Mouse (Mus musculus) midbrain, embryonic 14.5 days (tissue): ENCODE data around the gene Kcnn1. TPM values are rescaled to one million over a fixed set of nuclear protein-coding genes. Genes with fewer than 3 reads are reported as not detected.

Source experiments
- ATAC-seq: fragments of 200-750 bp; cut with Nextera tagmentation; 2 replicates; pipeline ENCODE4 v1.8.0; 2017; ENCODE audit warnings: moderate number of reproducible peaks, moderate library complexity; ENCODE audit not compliant: low FRiP score, low TSS enrichment
- DNase-seq: peaks from one replicate; pipeline ENCODE4 v3.0.0-alpha.2; 2015
- H3K27ac ChIP-seq: fragments of 300-500 bp; sonication (generic); replicated peaks from 2 replicates; pipeline ENCODE4 v1.5.1; 2014; ENCODE audit warnings: mild to moderate bottlenecking, low read depth, low read length, moderate library complexity
- H3K27me3 ChIP-seq: fragments of 300-500 bp; sonication (generic); 2 replicates; pipeline ENCODE4 v1.6.1; 2014; ENCODE audit warnings: low read length, control low read depth, mixed read lengths; ENCODE audit not compliant: control insufficient read depth, insufficient read depth
- H3K36me3 ChIP-seq: fragments of 300-500 bp; sonication (generic); 2 replicates; pipeline ENCODE4 v1.6.1; 2014; ENCODE audit warnings: low read length, control low read depth; ENCODE audit not compliant: control insufficient read depth, insufficient read depth
- H3K4me1 ChIP-seq: fragments of 300-500 bp; sonication (generic); 2 replicates; pipeline ENCODE4 v1.6.1; 2014; ENCODE audit warnings: mild to moderate bottlenecking, antibody characterized with exemption, low read length, control low read depth; ENCODE audit not compliant: control insufficient read depth, insufficient read depth
- H3K4me2 ChIP-seq: fragments of 300-500 bp; sonication (generic); 2 replicates; pipeline ENCODE4 v1.6.1; 2014; ENCODE audit warnings: mild to moderate bottlenecking, low read length, moderate library complexity
- H3K4me3 ChIP-seq: fragments of 300-500 bp; sonication (generic); replicated peaks from 2 replicates; pipeline ENCODE4 v1.5.1; 2014; ENCODE audit warnings: low read depth, low read length
- H3K9ac ChIP-seq: fragments of 300-500 bp; sonication (generic); replicated peaks from 2 replicates; pipeline ENCODE4 v1.6.1; 2014; ENCODE audit warnings: mild to moderate bottlenecking, low read length, moderate library complexity
- H3K9me3 ChIP-seq: fragments of 300-500 bp; sonication (generic); 2 replicates; pipeline ENCODE4 v1.6.1; 2016; ENCODE audit warnings: low read length, control low read depth, mixed read lengths; ENCODE audit not compliant: control insufficient read depth
- WGBS: fragments of 180-500 bp; shearing (Covaris S2); extraction: QIAGEN DNeasy Blood & Tissue Kit; methylation state at CpG from one replicate; pipeline ENCODE4 v1.1.7; 2014; 5-methylcytosine and 5-hydroxymethylcytosine counted together
- polyA plus RNA-seq: library from polyadenylated mRNA; unstranded; fragments of >200 nt; fragmentation: Nextera tagmentation; extraction: Ambion mirVana; gene quantifications from 2 replicates; pipeline ENCODE4 v1.2.1, GENCODE M21; 2014

Gene Kcnn1
- polyA plus RNA-seq, 1 experiment from 2014 or later: 16.0 TPM

GRCm38 (mm10) chr8:70887669-70888068 is 24.6 kb upstream of the Kcnn1 start:
- peak; percentile 22 for DNase-seq

GRCm38 (mm10) chr8:70885612-70886011 is 22.6 kb upstream of the Kcnn1 start:
- ATAC-seq: no peak
- WGBS: 20% methylated on average over 12 of the region's 12 CpGs
- Histone ChIP-seq H3K4me1 (no peaks in the 10 kb centered on the region), H3K27ac (no peak overlapping the region), H3K4me2 (no peak overlapping the region), H3K9me3 (no peaks in the 10 kb centered on the region), H3K4me3 (no peak overlapping the region), H3K36me3 (no peaks in the 10 kb centered on the region), H3K9ac (no peak overlapping the region), H3K27me3 (peaks cover 2% of the 10 kb centered on the region)
- DNase-seq: no peak

More at GRCm38 (mm10) chr8:70887669-70888068, 24.6 kb upstream of the Kcnn1 start:
- Histone ChIP-seq H3K9ac (0 out of 2 replicates have a peak overlapping the region, but pooled peaks have one; percentile 6), H3K9me3 (no peaks in the 10 kb centered on the region), H3K27ac (no peak overlapping the region), H3K4me3 (no peak overlapping the region), H3K36me3 (no peaks in the 10 kb centered on the region), H3K27me3 (peaks cover 22% of the 10 kb centered on the region), H3K4me2 (peak overlapping the region; percentile 22; the same call in 1 of the 2 replicates), H3K4me1 (peaks cover 3% of the 10 kb centered on the region; the same call in 1 of the 2 replicates)
- WGBS: 5% methylated on average over 18 of the region's 18 CpGs
- ATAC-seq: 0 out of 2 replicates have a peak, but pooled peaks have one; percentile 21

- no peaks in the 10 kb centered on the region for H3K4me1 ChIP-seq
These were observed 21.6 kb upstream of the Kcnn1 start for GRCm38 (mm10) chr8:70884683-70885082.

GRCm38 (mm10) chr8:70884186-70884585 is 21.1 kb upstream of the Kcnn1 start:
- Histone ChIP-seq H3K4me1 (no peaks in the 10 kb centered on the region), H3K9me3 (no peaks in the 10 kb centered on the region), H3K9ac (no peak overlapping the region), H3K27me3 (no peaks in the 10 kb centered on the region; the same call in 1 of the 2 replicates), H3K27ac (no peak overlapping the region), H3K4me3 (no peak overlapping the region), H3K36me3 (no peaks in the 10 kb centered on the region), H3K4me2 (no peak overlapping the region)
- no peak for DNase-seq
- no peak for ATAC-seq
- WGBS: 86% methylated on average over 4 of the region's 4 CpGs

More at GRCm38 (mm10) chr8:70884683-70885082, 21.6 kb upstream of the Kcnn1 start:
- DNase-seq (no peak), ATAC-seq (no peak)
- Histone ChIP-seq H3K9me3 (no peaks in the 10 kb centered on the region), H3K27ac (no peak overlapping the region), H3K9ac (no peak overlapping the region), H3K27me3 (no peaks in the 10 kb centered on the region; the same call in 1 of the 2 replicates), H3K4me2 (no peak overlapping the region), H3K36me3 (no peaks in the 10 kb centered on the region), H3K4me3 (no peak overlapping the region)
- WGBS: 90% methylated on average over 10 of the region's 10 CpGs

GRCm38 (mm10) chr8:70880546-70880945 is 17.5 kb upstream of the Kcnn1 start:
- DNase-seq (no peak), ATAC-seq (no peak)
- no peaks in the 10 kb centered on the region for H3K27me3 ChIP-seq
- no peaks in the 10 kb centered on the region for H3K36me3 ChIP-seq
- WGBS: 30% methylated on average over 11 of the region's 11 CpGs
- no peak overlapping the region for H3K4me2 ChIP-seq
- H3K4me1 ChIP-seq: no peaks in the 10 kb centered on the region
- no peak overlapping the region for H3K9ac ChIP-seq
- H3K27ac ChIP-seq: no peak overlapping the region
- no peaks in the 10 kb centered on the region for H3K9me3 ChIP-seq
- H3K4me3 ChIP-seq: no peak overlapping the region

- ATAC-seq: 0 out of 2 replicates have a peak, but pooled peaks have one; percentile 12
These were observed 17.1 kb upstream of the Kcnn1 start for GRCm38 (mm10) chr8:70880126-70880525.

GRCm38 (mm10) chr8:70879500-70879899 is 16.4 kb upstream of the Kcnn1 start:
- Histone ChIP-seq H3K4me2 (no peak overlapping the region), H3K36me3 (no peaks in the 10 kb centered on the region), H3K4me1 (no peaks in the 10 kb centered on the region), H3K27me3 (no peaks in the 10 kb centered on the region), H3K9me3 (no peaks in the 10 kb centered on the region), H3K27ac (no peak overlapping the region), H3K4me3 (no peak overlapping the region), H3K9ac (no peak overlapping the region)
- DNase-seq (no peak), ATAC-seq (no peak)
- 53% methylated on average over 4 of the region's 4 CpGs for WGBS

More at GRCm38 (mm10) chr8:70880126-70880525, 17.1 kb upstream of the Kcnn1 start:
- Histone ChIP-seq H3K36me3 (no peaks in the 10 kb centered on the region), H3K4me1 (no peaks in the 10 kb centered on the region), H3K27me3 (no peaks in the 10 kb centered on the region), H3K4me2 (no peak overlapping the region), H3K9me3 (no peaks in the 10 kb centered on the region), H3K27ac (no peak overlapping the region), H3K9ac (no peak overlapping the region), H3K4me3 (no peak overlapping the region)
- 12% methylated on average over 4 of the region's 4 CpGs for WGBS
- DNase-seq: no peak

GRCm38 (mm10) chr8:70878178-70878577 is 15.1 kb upstream of the Kcnn1 start:
- H3K9me3 ChIP-seq: no peaks in the 10 kb centered on the region
- WGBS: 42% methylated on average over 2 of the region's 2 CpGs
- H3K27ac ChIP-seq: no peak overlapping the region
- no peaks in the 10 kb centered on the region for H3K36me3 ChIP-seq
- no peaks in the 10 kb centered on the region for H3K4me1 ChIP-seq
- H3K27me3 ChIP-seq: no peaks in the 10 kb centered on the region
- DNase-seq (no peak), ATAC-seq (no peak)
- H3K4me2 ChIP-seq: no peak overlapping the region
- H3K9ac ChIP-seq: no peak overlapping the region
- H3K4me3 ChIP-seq: no peak overlapping the region

GRCm38 (mm10) chr8:70876382-70876781 is 13.3 kb upstream of the Kcnn1 start:
- no peak for ATAC-seq
- H3K27me3 ChIP-seq: no peaks in the 10 kb centered on the region
- H3K4me3 ChIP-seq: no peak overlapping the region
- no peaks in the 10 kb centered on the region for H3K36me3 ChIP-seq
- peaks cover 5% of the 10 kb centered on the region for H3K4me1 ChIP-seq
- no peak overlapping the region for H3K9ac ChIP-seq
- H3K27ac ChIP-seq: no peak overlapping the region
- no peak for DNase-seq
- WGBS: 69% methylated on average over 4 of the region's 4 CpGs
- no peaks in the 10 kb centered on the region for H3K9me3 ChIP-seq
- no peak overlapping the region for H3K4me2 ChIP-seq
